Mouse (Mus musculus): ENCODE measurements around the gene Zfp62. TPM values are rescaled to one million over a fixed set of nuclear protein-coding genes. Genes with fewer than 3 reads are reported as not detected.

Gene Zfp62
- total RNA-seq, 1 experiment from 2014 or later = 38.8 TPM

Other genes with a start within 250 kb of the Zfp62 start
- not detected in 2 replicates for gene Olfr56, start 224.4 kb upstream of the Zfp62 start, total RNA-seq (2021)
- 2.1 and 3.2 TPM in 2 replicates for gene 9930111J21Rik1, start 223.9 kb upstream of the Zfp62 start, total RNA-seq (2021)
- gene Gm12185, start 211.1 kb upstream of the Zfp62 start, total RNA-seq (2021) = 0.67 and 1.3 TPM in 2 replicates
- 1.5 and 2.2 TPM in 2 replicates for gene Tgtp1, start 209.1 kb upstream of the Zfp62 start, total RNA-seq (2021)
- 3.1 TPM in 2 replicates for gene 9930111J21Rik2, start 152.1 kb upstream of the Zfp62 start, total RNA-seq (2021)
- gene Tgtp2, start 139.1 kb upstream of the Zfp62 start, total RNA-seq (2021) = 1.9 and 2.9 TPM in 2 replicates
- 1.5 and 2.9 TPM in 2 replicates for gene Ifi47, start 126.7 kb upstream of the Zfp62 start, total RNA-seq (2021)
- 0.58 and 0.86 TPM in 2 replicates for gene Olfr1396, start 88.4 kb upstream of the Zfp62 start, total RNA-seq (2021)
- gene Olfr1395, start 61.0 kb upstream of the Zfp62 start, total RNA-seq (2021) = not detected in 2 replicates
- not detected in 2 replicates for gene Olfr1394, start 48.9 kb upstream of the Zfp62 start, total RNA-seq (2021)
- 23.7 and 26.6 TPM in 2 replicates for gene Btnl9, start 16.1 kb upstream of the Zfp62 start, total RNA-seq (2021)
- gene Mgat1, start 40.9 kb downstream of the Zfp62 start, total RNA-seq (2021) = 94.2 and 116 TPM in 2 replicates
- not detected in 2 replicates for gene Olfr1393, start 75.0 kb downstream of the Zfp62 start, total RNA-seq (2021)
- gene Olfr1392, start 82.0 kb downstream of the Zfp62 start, total RNA-seq (2021) = not detected in 2 replicates
- not detected in 2 replicates for gene Olfr10, start 101.4 kb downstream of the Zfp62 start, total RNA-seq (2021)
- not detected in 2 replicates for gene Olfr1391, start 119.5 kb downstream of the Zfp62 start, total RNA-seq (2021)
- gene Olfr1390, start 131.9 kb downstream of the Zfp62 start, total RNA-seq (2021) = not detected in 2 replicates
- not detected in 2 replicates for gene Olfr1389, start 219.8 kb downstream of the Zfp62 start, total RNA-seq (2021)
- 0.09 TPM in 1 of 2 replicates, not detected in the other for gene Olfr1388, start 233.3 kb downstream of the Zfp62 start, total RNA-seq (2021)

All from adrenal gland, postnatal 25 days (tissue).